Mouse (Mus musculus): ENCODE results near the gene Krt79.

- TF ChIP-seq GATA1 (IDR thresholded peaks at IDR 0.05; ENCODE audit: borderline replicate concordance, low read length) (no peak), CTCF (IDR thresholded peaks at IDR 0.05; ENCODE audit: low read depth, low read length) (no peak), POLR2AphosphoS5 (IDR thresholded peaks at IDR 0.05; ENCODE audit: insufficient replicate concordance, low read depth, low read length) (no peak), GATA2 (IDR thresholded peaks at IDR 0.05; ENCODE audit: borderline replicate concordance, low read depth, low read length) (no peak), TAL1 (conservative IDR thresholded peaks at IDR 0.05; ENCODE audit: low read depth, low read length) (no peak)
Measured at GRCm38 (mm10) chr15:101966808-101967207, 26.7 kb upstream of the Krt79 start.
